Mouse (Mus musculus) CD4-positive helper T cell, adult 2 months (primary cell): ENCODE data around the gene Ocrl.

ENCODE experiments used
- DNase-seq: peaks from one replicate; pipeline ENCODE4 v3.0.0-alpha.2; 2012; ENCODE audit warnings: low read depth, missing footprints, low spot score

Ocrl gene

DNA sequence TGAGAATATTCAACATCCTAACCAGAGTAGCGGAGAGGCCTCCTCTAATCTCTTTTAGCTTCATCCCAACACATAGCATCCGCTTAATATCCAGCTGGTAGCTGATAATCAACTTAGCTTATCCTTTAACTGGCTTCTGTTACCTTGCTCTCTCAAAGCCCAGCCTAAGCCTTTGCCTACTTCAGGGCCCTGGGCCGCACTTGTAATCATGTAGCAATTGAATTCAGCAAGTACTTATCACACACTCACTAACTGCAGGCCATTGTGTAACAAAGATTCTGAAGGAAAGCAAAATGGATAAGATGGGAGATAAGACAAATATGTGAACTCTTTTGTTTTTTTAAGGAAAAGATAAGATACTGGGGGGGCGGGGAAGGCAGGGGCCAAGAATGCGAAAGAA, 64.9 kb downstream of the Ocrl start:
- no peak for DNase-seq

DNA sequence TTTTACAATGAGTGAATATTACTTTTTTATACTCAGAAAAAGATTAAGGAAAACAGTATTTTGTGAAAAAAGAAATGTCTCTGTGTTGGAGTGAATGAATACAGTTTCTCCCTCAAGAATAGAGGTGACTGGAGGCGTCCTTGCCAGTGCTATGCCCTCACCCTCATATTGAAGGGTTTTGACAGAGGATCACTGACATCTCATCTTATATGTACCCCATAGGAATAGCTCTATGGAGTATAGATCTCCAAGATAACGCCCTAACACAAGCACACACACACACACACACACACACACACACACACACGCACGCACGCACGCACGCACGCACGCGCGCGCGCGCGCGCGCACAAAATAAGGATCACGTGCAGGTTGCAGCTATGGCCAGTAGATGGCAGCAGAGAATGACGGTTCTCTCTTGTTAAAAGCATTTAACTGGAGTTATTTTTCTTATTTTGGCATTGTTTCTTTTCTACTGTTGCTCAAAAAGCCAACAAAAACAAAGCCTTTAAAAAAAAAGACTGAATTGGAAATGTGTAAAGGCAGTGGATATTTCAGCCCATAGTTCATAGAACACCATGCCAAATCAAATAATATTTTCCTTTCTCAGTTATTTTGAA, 72.9 kb downstream of the Ocrl start:
- peak; percentile 69 for DNase-seq

DNA sequence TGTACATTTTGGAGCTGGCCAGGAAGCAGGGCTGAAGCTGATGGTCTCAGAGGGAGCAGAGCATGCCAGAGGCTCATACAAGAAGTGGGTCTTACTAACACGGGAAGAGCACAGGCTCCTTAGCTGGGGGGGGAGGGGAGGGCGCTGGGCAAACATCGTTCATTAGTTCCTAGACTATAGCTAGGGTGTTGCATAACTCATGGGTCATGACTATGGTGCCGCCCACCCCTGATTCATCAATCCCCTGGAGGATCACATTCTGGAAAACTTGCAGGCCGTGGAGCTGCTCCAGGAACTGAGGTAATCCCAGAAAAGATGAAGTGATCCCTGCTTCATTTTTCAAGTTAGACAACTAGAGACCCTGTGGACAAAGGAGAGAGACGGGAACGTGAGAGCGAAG, 75.8 kb downstream of the Ocrl start:
- DNase-seq = no peak

DNA sequence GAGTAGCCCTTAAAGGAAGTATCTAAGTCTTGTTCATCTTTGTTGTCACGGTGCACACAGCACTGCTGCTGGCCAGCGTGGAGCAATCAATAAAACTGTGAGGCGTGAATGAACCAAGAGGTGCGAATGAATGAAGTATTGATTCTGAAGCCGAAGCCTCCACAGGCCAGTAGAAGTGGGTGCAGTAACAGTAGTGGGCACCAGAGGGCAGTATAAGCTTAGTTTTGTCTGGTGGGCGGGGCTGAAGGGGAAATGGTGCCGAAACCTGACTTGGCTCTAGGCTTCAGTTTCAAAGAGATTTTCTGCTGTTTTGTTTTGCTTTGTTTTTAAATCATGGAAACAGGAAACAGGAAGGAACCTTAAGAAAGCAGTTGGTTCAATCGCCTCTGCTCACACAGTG, 80.4 kb downstream of the Ocrl start:
- DNase-seq = peak; percentile 78

DNA sequence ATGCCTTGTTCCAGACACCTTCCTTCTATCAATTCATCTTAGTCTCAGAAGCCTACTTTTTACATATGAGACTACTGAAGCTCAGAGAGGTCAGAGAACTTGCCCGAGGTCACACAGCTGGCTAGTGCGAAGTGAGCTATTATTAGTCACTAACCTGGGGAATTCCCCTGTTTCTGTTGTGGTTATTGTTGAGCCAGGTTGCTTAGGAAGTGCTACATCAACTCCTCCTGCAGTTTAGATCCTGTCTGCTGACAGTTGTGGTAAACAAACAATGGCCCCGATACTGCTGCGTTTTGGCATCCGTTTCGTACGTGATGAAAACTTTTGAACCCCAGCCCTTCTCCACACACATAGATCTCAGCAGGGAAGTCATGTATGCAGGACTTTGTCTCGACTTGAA, 86.2 kb downstream of the Ocrl start:
- peak; percentile 65 for DNase-seq

DNA sequence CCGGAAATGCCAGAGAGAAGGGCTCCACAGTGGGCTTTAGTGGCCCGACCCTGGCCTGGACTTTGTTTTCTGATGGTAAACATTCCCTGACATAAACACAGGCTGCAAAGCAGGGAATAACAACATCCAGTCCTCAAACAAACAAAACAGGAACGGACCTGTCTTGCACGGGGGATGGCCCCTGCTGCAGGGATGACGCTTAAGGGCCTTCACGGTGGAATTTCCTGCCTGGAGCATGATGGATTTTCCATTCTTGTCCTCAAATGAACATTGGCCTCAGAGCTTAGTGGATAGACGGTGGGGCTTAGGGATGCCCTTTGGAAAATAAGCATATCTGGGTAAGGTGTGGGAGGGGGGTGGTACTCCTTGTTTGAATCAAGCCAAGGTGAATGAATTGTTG, 89.0 kb downstream of the Ocrl start:
- no peak for DNase-seq

DNA sequence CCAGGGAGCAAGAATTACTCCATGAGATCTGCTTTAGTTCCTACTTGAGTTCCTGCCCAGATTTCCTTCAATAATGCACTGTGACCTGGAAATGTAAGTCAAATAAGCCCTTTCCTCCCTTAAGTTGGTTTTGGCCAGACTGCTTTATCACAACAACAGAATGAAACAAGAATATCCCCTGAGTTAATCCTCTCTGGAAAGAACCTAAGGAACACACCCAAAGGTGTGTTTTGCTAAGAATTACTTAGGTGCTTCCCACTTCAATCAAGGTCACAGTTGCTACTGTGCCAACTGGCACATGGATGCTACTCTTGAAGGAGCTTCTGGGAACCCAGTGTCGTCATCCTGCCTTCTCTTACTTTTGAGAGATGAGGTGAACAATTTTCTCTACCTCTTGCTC, 92.6 kb downstream of the Ocrl start:
- no peak for DNase-seq

DNA sequence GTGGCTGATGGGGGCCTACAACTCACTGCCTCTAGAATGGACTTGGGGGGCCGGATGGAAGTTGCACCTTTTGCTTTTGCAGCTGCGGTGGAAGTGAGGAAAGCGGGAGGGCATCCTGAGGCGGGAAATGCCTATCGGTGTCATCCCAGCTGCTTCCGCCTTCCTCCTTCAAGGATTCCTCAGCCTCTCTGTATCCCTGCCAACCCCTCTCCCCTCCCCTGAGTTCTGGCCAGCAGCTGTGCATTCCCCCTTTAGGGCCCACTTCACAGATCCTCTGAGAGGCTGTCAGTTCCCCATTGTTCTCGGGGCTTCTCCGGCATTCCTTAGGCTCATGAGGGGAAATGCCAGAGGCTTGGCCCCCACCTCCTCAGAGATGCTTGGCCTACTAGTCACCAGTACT, 93.9 kb downstream of the Ocrl start:
- DNase-seq = no peak

DNA sequence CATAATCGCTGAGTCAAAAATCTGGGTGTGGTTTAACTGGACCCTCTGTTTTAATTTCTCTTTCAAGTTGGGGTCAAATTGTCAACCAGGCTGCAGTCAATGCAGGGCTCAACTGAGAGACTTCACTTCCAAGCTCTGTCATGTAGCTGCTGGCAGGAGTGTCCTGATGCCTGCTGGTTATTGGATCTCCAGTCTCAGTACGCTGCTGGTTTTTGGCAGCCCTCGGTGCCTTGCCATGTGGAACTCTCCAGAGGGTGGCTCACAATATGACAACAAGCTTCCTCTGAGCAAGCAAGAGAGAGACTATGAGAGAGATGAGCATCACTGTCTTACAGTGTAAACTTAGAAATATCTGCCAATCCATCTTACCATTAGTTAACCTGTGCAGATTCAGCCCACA, 99.5 kb downstream of the Ocrl start:
- no peak for DNase-seq
